Mouse (Mus musculus): ENCODE measurements around the gene Pcdh15.

DNA sequence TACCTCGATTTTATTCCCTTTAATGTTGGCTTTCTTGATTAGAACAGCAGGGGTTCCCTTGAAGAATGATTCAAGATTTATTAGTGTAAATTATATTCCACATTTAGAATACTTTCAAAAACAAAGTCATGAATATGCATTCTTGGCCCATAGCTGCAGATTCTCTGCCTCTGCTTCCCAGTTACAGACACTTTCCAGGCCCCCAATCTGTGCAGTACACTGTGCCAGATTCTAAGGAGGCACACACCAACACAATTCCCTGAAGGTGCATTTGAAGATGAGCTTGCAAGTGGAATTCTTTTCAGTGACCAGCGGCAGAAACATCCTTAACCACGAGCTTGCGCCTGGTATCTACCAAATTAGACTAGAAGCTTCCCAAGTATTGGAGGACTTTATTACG lies 55.4 kb downstream of the Pcdh15 start:
- TF ChIP-seq CTCF (conservative IDR thresholded peaks at IDR 0.05; ENCODE audit: insufficient read depth, insufficient read length, low read depth, low read length) = no peak
- no peak for TF ChIP-seq POLR2A (IDR thresholded peaks at IDR 0.05; ENCODE audit: low read depth, low read length)
